Mouse (Mus musculus): ENCODE results near the gene Dazap1. TPM values are rescaled to one million over a fixed set of nuclear protein-coding genes. Genes with fewer than 3 reads are reported as not detected.

The Dazap1 gene
- polyA plus RNA-seq, 1 experiment from 2014 or later = 60.8 TPM

GRCm38 (mm10) chr10:80252011-80252410 lies 9.3 kb upstream of the Dazap1 start:
- Histone ChIP-seq H3K9ac (no peak overlapping the region), H3K4me1 (peaks cover 25% of the 10 kb centered on the region), H3K4me2 (no peak overlapping the region), H3K27ac (no peak overlapping the region), H3K9me3 (no peaks in the 10 kb centered on the region), H3K27me3 (replicated peaks) (no peaks in the 10 kb centered on the region), H3K36me3 (replicated peaks) (peaks cover 20% of the 10 kb centered on the region; the same call in 1 of the 2 replicates), H3K4me3 (no peak overlapping the region)
- no peak for ATAC-seq (replicated peaks)

- Histone ChIP-seq H3K4me2 (no peak overlapping the region), H3K4me3 (no peak overlapping the region), H3K9me3 (no peaks in the 10 kb centered on the region), H3K27ac (no peak overlapping the region), H3K4me1 (peaks cover 23% of the 10 kb centered on the region), H3K9ac (no peak overlapping the region), H3K27me3 (replicated peaks) (no peaks in the 10 kb centered on the region), H3K36me3 (replicated peaks) (peaks cover 20% of the 10 kb centered on the region; the same call in 1 of the 2 replicates)
- WGBS = 92% methylated on average over 11 of the region's 11 CpGs
- no peak for ATAC-seq (replicated peaks)
Observed at GRCm38 (mm10) chr10:80252493-80253274, 8.6 kb upstream of the Dazap1 start.

GRCm38 (mm10) chr10:80253551-80253950 lies 7.7 kb upstream of the Dazap1 start:
- ATAC-seq (replicated peaks) = no peak
- Histone ChIP-seq H3K9me3 (no peaks in the 10 kb centered on the region), H3K4me3 (no peak overlapping the region), H3K27ac (no peak overlapping the region), H3K4me1 (peaks cover 21% of the 10 kb centered on the region), H3K36me3 (replicated peaks) (peaks cover 24% of the 10 kb centered on the region; the same call in 1 of the 2 replicates), H3K27me3 (replicated peaks) (no peaks in the 10 kb centered on the region), H3K4me2 (no peak overlapping the region), H3K9ac (no peak overlapping the region)
- 86% methylated on average over 6 of the region's 6 CpGs for WGBS

GRCm38 (mm10) chr10:80254331-80255297 lies 6.7 kb upstream of the Dazap1 start:
- peaks cover 24% of the 10 kb centered on the region; the same call in 1 of the 2 replicates for H3K36me3 ChIP-seq (replicated peaks)
- 95% methylated on average over 26 of the region's 26 CpGs for WGBS

GRCm38 (mm10) chr10:80255881-80256535 lies 5.3 kb upstream of the Dazap1 start:
- Histone ChIP-seq H3K4me3 (no peak overlapping the region), H3K9me3 (no peaks in the 10 kb centered on the region), H3K9ac (no peak overlapping the region), H3K27ac (no peak overlapping the region), H3K4me2 (no peak overlapping the region), H3K36me3 (replicated peaks) (peaks cover 24% of the 10 kb centered on the region; the same call in 1 of the 2 replicates), H3K4me1 (peaks cover 23% of the 10 kb centered on the region), H3K27me3 (replicated peaks) (no peaks in the 10 kb centered on the region)
- 80% methylated on average over 5 of the region's 5 CpGs for WGBS
- ATAC-seq (replicated peaks) = no peak

More at GRCm38 (mm10) chr10:80254331-80255297, 6.7 kb upstream of the Dazap1 start:
- ATAC-seq (replicated peaks) = no peak
- Histone ChIP-seq H3K4me2 (no peak overlapping the region), H3K27me3 (replicated peaks) (no peaks in the 10 kb centered on the region), H3K9me3 (no peaks in the 10 kb centered on the region), H3K27ac (no peak overlapping the region), H3K9ac (no peak overlapping the region), H3K4me1 (peaks cover 22% of the 10 kb centered on the region), H3K4me3 (no peak overlapping the region)

GRCm38 (mm10) chr10:80257936-80258335 lies 3.4 kb upstream of the Dazap1 start:
- Histone ChIP-seq H3K4me1 (peaks cover 36% of the 10 kb centered on the region), H3K9ac (no peak overlapping the region), H3K4me3 (no peak overlapping the region), H3K9me3 (no peaks in the 10 kb centered on the region), H3K4me2 (no peak overlapping the region), H3K27me3 (replicated peaks) (no peaks in the 10 kb centered on the region), H3K36me3 (replicated peaks) (peaks cover 24% of the 10 kb centered on the region; the same call in 1 of the 2 replicates), H3K27ac (no peak overlapping the region)
- WGBS = 90% methylated on average over 2 of the region's 2 CpGs
- no peak for ATAC-seq (replicated peaks)

- peaks cover 36% of the 10 kb centered on the region for H3K4me1 ChIP-seq
- no peak overlapping the region for H3K4me2 ChIP-seq
- H3K4me3 ChIP-seq = no peak overlapping the region
- no peaks in the 10 kb centered on the region for H3K9me3 ChIP-seq
- H3K27me3 ChIP-seq (replicated peaks) = no peaks in the 10 kb centered on the region
- 0 out of 2 replicates have a peak overlapping the region, but pooled peaks have one; percentile 17 for H3K9ac ChIP-seq
- no peak for ATAC-seq (replicated peaks)
- H3K36me3 ChIP-seq (replicated peaks) = peaks cover 24% of the 10 kb centered on the region; the same call in 1 of the 2 replicates
- H3K27ac ChIP-seq = no peak overlapping the region
- WGBS = 93% methylated on average over 14 of the region's 14 CpGs
Observed at GRCm38 (mm10) chr10:80258752-80259462, 2.4 kb upstream of the Dazap1 start.

GRCm38 (mm10) chr10:80259463-80259805 lies 1.9 kb upstream of the Dazap1 start:
- no peaks in the 10 kb centered on the region for H3K27me3 ChIP-seq (replicated peaks)
- ATAC-seq (replicated peaks) = no peak
- 68% methylated on average over 6 of the region's 6 CpGs for WGBS
- no peak overlapping the region for H3K4me3 ChIP-seq
- peaks cover 24% of the 10 kb centered on the region; the same call in 1 of the 2 replicates for H3K36me3 ChIP-seq (replicated peaks)
- H3K27ac ChIP-seq = no peak overlapping the region
- peaks cover 40% of the 10 kb centered on the region for H3K4me1 ChIP-seq
- no peak overlapping the region for H3K9ac ChIP-seq
- H3K9me3 ChIP-seq = no peaks in the 10 kb centered on the region
- peak overlapping the region; percentile 86 for H3K4me2 ChIP-seq

GRCm38 (mm10) chr10:80259861-80260641 lies 1.2 kb upstream of the Dazap1 start:
- peak overlapping the region; percentile 86 for H3K27ac ChIP-seq
- peak overlapping the region; percentile 63 for H3K9ac ChIP-seq
- H3K27me3 ChIP-seq (replicated peaks) = no peaks in the 10 kb centered on the region
- H3K4me3 ChIP-seq = peak overlapping the region; percentile 47
- WGBS = 3% methylated on average over 19 of the region's 19 CpGs
- H3K9me3 ChIP-seq = no peaks in the 10 kb centered on the region
- peak overlapping the region; percentile 86 for H3K4me2 ChIP-seq
- peaks cover 18% of the 10 kb centered on the region; the same call in 1 of the 2 replicates for H3K36me3 ChIP-seq (replicated peaks)
- peaks cover 42% of the 10 kb centered on the region for H3K4me1 ChIP-seq
- ATAC-seq (replicated peaks) = no peak

GRCm38 (mm10) chr10:80261585-80261968 lies 291 bp downstream of the Dazap1 start:
- Histone ChIP-seq H3K9me3 (no peaks in the 10 kb centered on the region), H3K4me1 (peaks cover 50% of the 10 kb centered on the region)
- 2% methylated on average over 14 of the region's 14 CpGs for WGBS

GRCm38 (mm10) chr10:80262169-80262568 lies 883 bp downstream of the Dazap1 start:
- peak overlapping the region; percentile 86 for H3K4me2 ChIP-seq
- H3K27ac ChIP-seq = peak overlapping the region; percentile 86; the same call in 1 of the 2 replicates
- ATAC-seq (replicated peaks) = no peak
- H3K4me3 ChIP-seq = no peak overlapping the region
- 0 out of 2 replicates have a peak, but pooled peaks cover 5% of the 10 kb centered on the region for H3K36me3 ChIP-seq (replicated peaks)
- 73% methylated on average over 12 of the region's 12 CpGs for WGBS
- H3K9ac ChIP-seq = no peak overlapping the region
- H3K27me3 ChIP-seq (replicated peaks) = no peaks in the 10 kb centered on the region
- peaks cover 56% of the 10 kb centered on the region for H3K4me1 ChIP-seq
- no peaks in the 10 kb centered on the region for H3K9me3 ChIP-seq

More at GRCm38 (mm10) chr10:80261585-80261968, 291 bp downstream of the Dazap1 start:
- Histone ChIP-seq H3K27ac (peak overlapping the region; percentile 86), H3K9ac (peak overlapping the region; percentile 63), H3K36me3 (replicated peaks) (peaks cover 5% of the 10 kb centered on the region; the same call in 1 of the 2 replicates), H3K4me2 (peak overlapping the region; percentile 86), H3K4me3 (peak overlapping the region; percentile 47), H3K27me3 (replicated peaks) (no peaks in the 10 kb centered on the region)
- ATAC-seq (replicated peaks) = peak; percentile 40
